In the genomic region with DNA sequence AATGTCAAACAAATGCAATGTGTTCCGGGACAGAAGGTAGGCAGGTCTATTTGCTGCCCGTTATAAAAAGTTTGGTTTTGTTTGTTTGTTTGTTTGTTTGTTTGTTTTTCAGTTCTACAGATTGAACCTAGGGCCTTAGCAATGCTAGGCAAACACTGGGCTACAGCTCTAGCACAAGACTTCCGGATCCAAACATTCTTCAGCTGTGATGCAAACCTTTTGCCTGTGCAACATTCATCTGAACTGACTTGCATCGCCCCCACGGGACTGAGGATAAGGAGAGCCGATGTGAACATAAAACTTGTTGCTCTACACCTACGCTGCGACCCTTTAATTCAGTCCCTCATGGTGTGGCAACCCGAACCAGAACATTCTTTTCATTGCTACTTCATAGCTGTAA, we compare ENCODE assay signal across 7 mouse cellular contexts. TPM values are rescaled to one million over a fixed set of nuclear protein-coding genes. Genes with fewer than 3 reads are reported as not detected.
DNase-seq lines count a peak whose midpoint lies in the region; ATAC-seq and TF ChIP-seq lines count a peak whose summit lies in the region.

No protein-coding gene starts in this region.

- 73% methylated on average over 9 of the region's 9 CpGs for WGBS in neural tube, embryonic 11.5 days
- 80% methylated on average over 9 of the region's 9 CpGs for WGBS in forebrain, embryonic 15.5 days
- WGBS in limb, embryonic 12.5 days: 57% methylated on average over 9 of the region's 9 CpGs
- 53% methylated on average over 9 of the region's 9 CpGs for WGBS in small intestine, adult 2 months

- no peak for TF ChIP-seq POLR2A in small intestine, adult 2 months (IDR thresholded peaks at IDR 0.05; ENCODE audit: low read depth, low read length)

- TF ChIP-seq CTCF in small intestine, adult 2 months (IDR thresholded peaks at IDR 0.05; ENCODE audit: extremely low read depth, insufficient read length, insufficient replicate concordance, low read depth, low read length): no peak

- peaks cover 5% of the 10 kb centered on the region for H3K4me1 ChIP-seq in neural tube, embryonic 11.5 days (ENCODE audit: control insufficient read depth, insufficient read depth, low read length)
- peaks cover 29% of the 10 kb centered on the region for H3K4me1 ChIP-seq in forebrain, embryonic 15.5 days
- peaks cover 21% of the 10 kb centered on the region for H3K4me1 ChIP-seq in limb, embryonic 12.5 days (replicated peaks)
- H3K4me1 ChIP-seq in small intestine, adult 2 months (ENCODE audit: control insufficient read depth, insufficient read depth, insufficient read length, low read length): peaks cover 2% of the 10 kb centered on the region; the same call in 1 of the 2 replicates

- no peaks in the 10 kb centered on the region for H3K9me3 ChIP-seq in neural tube, embryonic 11.5 days (ENCODE audit: control insufficient read depth, low read length)
- H3K9me3 ChIP-seq in forebrain, embryonic 15.5 days: no peaks in the 10 kb centered on the region
- no peaks in the 10 kb centered on the region for H3K9me3 ChIP-seq in limb, embryonic 12.5 days

- no peaks in the 10 kb centered on the region for H3K36me3 ChIP-seq in neural tube, embryonic 11.5 days (ENCODE audit: control insufficient read depth, insufficient read depth, low read length)
- H3K36me3 ChIP-seq in forebrain, embryonic 15.5 days: no peaks in the 10 kb centered on the region
- H3K36me3 ChIP-seq in limb, embryonic 12.5 days: no peaks in the 10 kb centered on the region
- H3K36me3 ChIP-seq in small intestine, adult 2 months (ENCODE audit: control insufficient read depth, insufficient read depth, low read length): no peaks in the 10 kb centered on the region

- H3K9ac ChIP-seq in neural tube, embryonic 11.5 days (ENCODE audit: low read length): no peak overlapping the region
- H3K9ac ChIP-seq in forebrain, embryonic 15.5 days (replicated peaks): peak overlapping the region; percentile 60
- H3K9ac ChIP-seq in limb, embryonic 12.5 days (replicated peaks): no peak overlapping the region

- H3K27me3 ChIP-seq in neural tube, embryonic 11.5 days (ENCODE audit: control insufficient read depth, insufficient read depth, low read length): no peaks in the 10 kb centered on the region
- no peaks in the 10 kb centered on the region for H3K27me3 ChIP-seq in forebrain, embryonic 15.5 days
- H3K27me3 ChIP-seq in limb, embryonic 12.5 days: no peaks in the 10 kb centered on the region
- no peaks in the 10 kb centered on the region; the same call in 1 of the 2 replicates for H3K27me3 ChIP-seq in small intestine, adult 2 months (ENCODE audit: control insufficient read depth, insufficient read depth, low read length)

- DNase-seq in neural tube, embryonic 11.5 days (ENCODE audit: low spot score): no peak
- DNase-seq in neural tube, embryonic 10.5 days (ENCODE audit: extremely low spot score, low spot score): no peak
- no peak for DNase-seq in cerebellum, adult 9-10 months
- no peak for DNase-seq in frontal cortex, postnatal 36 days (ENCODE audit: low spot score in 2 of 2)

- H3K4me3 ChIP-seq in neural tube, embryonic 11.5 days (ENCODE audit: low read depth, low read length): no peak overlapping the region
- H3K4me3 ChIP-seq in forebrain, embryonic 15.5 days: peak overlapping the region; percentile 84
- H3K4me3 ChIP-seq in limb, embryonic 12.5 days (replicated peaks): peak overlapping the region; percentile 93
- H3K4me3 ChIP-seq in small intestine, adult 2 months (ENCODE audit: low read depth, low read length): no peak overlapping the region

- ATAC-seq in neural tube, embryonic 11.5 days (ENCODE audit: insufficient read depth, low FRiP score, low TSS enrichment): no peak
- ATAC-seq in forebrain, embryonic 15.5 days (replicated peaks): no peak
- ATAC-seq in limb, embryonic 12.5 days (ENCODE audit: insufficient number of reproducible peaks, insufficient read depth, low FRiP score, low TSS enrichment, low read depth): no peak

- no peak overlapping the region for H3K27ac ChIP-seq in neural tube, embryonic 11.5 days (ENCODE audit: low read depth, low read length)
- peak overlapping the region; percentile 95 for H3K27ac ChIP-seq in forebrain, embryonic 15.5 days (replicated peaks)
- peak overlapping the region; percentile 97 for H3K27ac ChIP-seq in limb, embryonic 12.5 days
- H3K27ac ChIP-seq in small intestine, adult 2 months (ENCODE audit: insufficient read depth, low read depth, low read length): peak overlapping the region; percentile 86

- peak overlapping the region; percentile 89 for H3K4me2 ChIP-seq in neural tube, embryonic 11.5 days (ENCODE audit: low read depth)
- peak overlapping the region; percentile 82 for H3K4me2 ChIP-seq in forebrain, embryonic 15.5 days (replicated peaks)
- peak overlapping the region; percentile 96 for H3K4me2 ChIP-seq in limb, embryonic 12.5 days

RNA-seq across cellular contexts. Expression of a gene that starts 1.0 kb away (rescaled TPM):
- 47.1 and 50.1 TPM in 2 replicates for polyA plus RNA-seq in neural tube, embryonic 11.5 days (2014; fragmentation: Nextera tagmentation; extraction: Ambion mirVana)
- 57.5 and 61.3 TPM in 2 replicates for polyA plus RNA-seq in forebrain, embryonic 15.5 days (2015; fragmentation: Nextera tagmentation; extraction: Ambion mirVana)
- polyA plus RNA-seq in limb, embryonic 12.5 days (2016; fragmentation: Nextera tagmentation; extraction: Ambion mirVana): 57.4 and 57.8 TPM in 2 replicates
- polyA plus RNA-seq in small intestine, adult 2 months (2012; rRNA removed): 17.5 and 34.1 TPM in 2 replicates

Comparison
In these comparisons a context has a peak if more than half of its experiments do, and no peak if none do; other contexts are left out.
1. H3K4me3 ChIP-seq: peak in forebrain, embryonic 15.5 days (single experiment) and limb, embryonic 12.5 days (single experiment); none in neural tube, embryonic 11.5 days (single experiment) and small intestine, adult 2 months (single experiment).
2. Peak in every context shown above with its lines, with median percentiles within 50 percentile points of each other: H3K4me2 ChIP-seq.